Mouse (Mus musculus): Measurements from ENCODE around the gene Tmem51.

- TF ChIP-seq POLR2A (IDR thresholded peaks at IDR 0.05; ENCODE audit: control insufficient read depth, extremely low read depth, insufficient read depth, low read length, poor library complexity) (no peak), CTCF (IDR thresholded peaks at IDR 0.05; ENCODE audit: borderline replicate concordance, control insufficient read depth, extremely low read depth, insufficient read depth, low read length, poor library complexity) (no peak)
These were observed 37.1 kb downstream of the Tmem51 start for GRCm38 (mm10) chr4:142047005-142047404.

All from thymus, adult 2 months (tissue).